Comparison of ENCODE assay signal across 20 mouse cellular contexts in the genomic region with DNA sequence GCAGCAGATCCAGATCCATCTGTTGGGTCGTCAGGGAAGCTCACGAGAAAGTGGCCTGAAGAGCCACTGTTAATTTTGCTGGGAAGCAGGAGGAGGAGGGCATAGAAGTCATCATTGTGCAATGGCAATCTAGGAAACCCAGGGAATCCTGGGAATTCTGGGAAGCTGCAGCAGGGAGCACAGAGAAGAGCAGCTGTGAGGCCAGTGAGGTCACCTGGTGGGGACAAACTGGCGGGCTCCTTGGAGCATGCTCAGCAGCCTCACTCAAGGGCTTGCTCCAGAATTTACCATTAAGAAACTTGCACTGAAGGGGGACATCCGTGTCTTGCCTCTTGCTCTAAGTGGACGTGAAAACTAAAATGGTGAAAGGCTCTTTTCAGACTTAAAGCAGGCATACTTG.
DNase-seq lines count a peak whose midpoint lies in the region; ATAC-seq and TF ChIP-seq lines count a peak whose summit lies in the region.
"Had no signal": no experiment of that assay in that cellular context is flagged by ENCODE, and none has a peak within 500 bp of the region (broad histone marks: within the 10 kb centered on the region; RNA-seq: fewer than 3 reads in every experiment).

No protein-coding gene starts in this region.

- no peaks in the 10 kb centered on the region; the same call in 1 of the 2 replicates for H3K4me1 ChIP-seq in lung, postnatal 0 days (ENCODE audit: insufficient read depth, low read depth, low read length)
- H3K4me1 ChIP-seq in lung, adult 2 months (ENCODE audit: control insufficient read depth, insufficient read depth, low read length): peaks cover 9% of the 10 kb centered on the region
- H3K4me1 ChIP-seq: embryonic facial prominence, embryonic 10.5 days; forebrain, embryonic 13.5 days; forebrain, embryonic 15.5 days had no signal

- peak; percentile 40; the same call in 1 of the 2 replicates for TF ChIP-seq EP300 in lung, postnatal 0 days (IDR thresholded peaks at IDR 0.05)

- peak; percentile 3 to 45 for DNase-seq in kidney, postnatal 25 days
- DNase-seq in kidney, adult 11 months: no peak
- peak; percentile 61 for DNase-seq in lung, postnatal 0 days (ENCODE audit: low spot score)
- no peak for DNase-seq in lung, adult 2 months
- peak; percentile 42 for DNase-seq in lung, postnatal 36 days
- DNase-seq in lung, postnatal 25 days (ENCODE audit: low spot score): no peak
- DNase-seq: adrenal gland, adult 8-10 months; adrenal gland, postnatal 14 days; adrenal gland, postnatal 36 days; cerebellum, adult 11-12 months; cerebellum, adult 2 months; cerebellum, adult 9-10 months; cerebellum, postnatal 10 days; cerebellum, postnatal 25 days had no signal

- H3K36me3 ChIP-seq in lung, postnatal 0 days (ENCODE audit: insufficient read depth, low read length): no peaks in the 10 kb centered on the region
- H3K36me3 ChIP-seq: embryonic facial prominence, embryonic 10.5 days; embryonic facial prominence, embryonic 12.5 days; forebrain, embryonic 15.5 days had no signal

- H3K4me2 ChIP-seq in lung, postnatal 0 days (replicated peaks; ENCODE audit: low read depth, low read length): no peak overlapping the region
- H3K4me2 ChIP-seq: embryonic facial prominence, embryonic 12.5 days; forebrain, embryonic 13.5 days; forebrain, embryonic 15.5 days had no signal

- ATAC-seq in lung, postnatal 0 days: peak; percentile 55
- no peak for ATAC-seq in granulocyte monocyte progenitor cell, adult 5-6 weeks (replicated peaks; ENCODE audit: poor library complexity, severe bottlenecking)
- ATAC-seq: activated CD4-positive, CD25-positive, alpha-beta regulatory T cell, adult 4 months; forebrain, embryonic 13.5 days; forebrain, embryonic 15.5 days had no signal

- 85% methylated on average over 5 of the region's 5 CpGs for WGBS in lung, postnatal 0 days
- 79% methylated on average over 5 of the region's 5 CpGs for WGBS in lung, adult 2 months

- no peaks in the 10 kb centered on the region for H3K27me3 ChIP-seq in lung, postnatal 0 days (replicated peaks; ENCODE audit: insufficient read depth, low read length)
- H3K27me3 ChIP-seq: embryonic facial prominence, embryonic 12.5 days; forebrain, embryonic 13.5 days; forebrain, embryonic 15.5 days had no signal

- no peak overlapping the region for H3K27ac ChIP-seq in lung, postnatal 0 days (ENCODE audit: low read length)
- H3K27ac ChIP-seq: embryonic facial prominence, embryonic 10.5 days; embryonic facial prominence, embryonic 12.5 days; forebrain, embryonic 13.5 days; forebrain, embryonic 15.5 days had no signal

- no peaks in the 10 kb centered on the region for H3K9me3 ChIP-seq in lung, postnatal 0 days (ENCODE audit: low read length)
- H3K9me3 ChIP-seq: embryonic facial prominence, embryonic 10.5 days; embryonic facial prominence, embryonic 12.5 days; forebrain, embryonic 13.5 days; forebrain, embryonic 15.5 days had no signal

- no peak overlapping the region for H3K9ac ChIP-seq in lung, postnatal 0 days (replicated peaks; ENCODE audit: low read depth)
- H3K9ac ChIP-seq: embryonic facial prominence, embryonic 12.5 days; forebrain, embryonic 13.5 days; forebrain, embryonic 15.5 days had no signal

- no peak overlapping the region for H3K4me3 ChIP-seq in lung, postnatal 0 days (ENCODE audit: low read depth, low read length)
- H3K4me3 ChIP-seq in lung, adult 2 months (replicated peaks; ENCODE audit: extremely low read depth, low read depth, low read length): no peak overlapping the region
- H3K4me3 ChIP-seq: embryonic facial prominence, embryonic 10.5 days; embryonic facial prominence, embryonic 12.5 days; forebrain, embryonic 13.5 days; forebrain, embryonic 15.5 days had no signal

- TF ChIP-seq POLR2A in lung, adult 2 months (IDR thresholded peaks at IDR 0.05; ENCODE audit: borderline replicate concordance, extremely low read depth, low read depth, low read length): no peak

- TF ChIP-seq CTCF in lung, postnatal 0 days (IDR thresholded peaks at IDR 0.05): no peak
- no peak for TF ChIP-seq CTCF in lung, adult 2 months (IDR thresholded peaks at IDR 0.05; ENCODE audit: insufficient read depth, low read length)

Comparison
In these comparisons a context has a peak if more than half of its experiments do, and no peak if none do; other contexts are left out.
1. DNase-seq: peak in kidney, postnatal 25 days (2 of 2), lung, postnatal 0 days (single experiment) and lung, postnatal 36 days (single experiment); none in kidney, adult 11 months (single experiment), lung, adult 2 months (single experiment) and lung, postnatal 25 days (single experiment).